Mouse (Mus musculus) adrenal gland, adult 2 months (tissue): ENCODE data around the gene Vmn1r167. TPM values are rescaled to one million over a fixed set of nuclear protein-coding genes. Genes with fewer than 3 reads are reported as not detected.
"Not testable (repeated sequence)": the region's sequence is repeated elsewhere in the genome, so short reads cannot be mapped to it uniquely, and the experiment has no call there.

Experiments used
- DNase-seq: peaks from one replicate; pipeline ENCODE4 v3.0.0; 2021
- long read RNA-seq: library from polyadenylated mRNA; stranded (forward); transcript quantifications from one replicate; pipeline ENCODE4 v2.0.0, GENCODE M21; 2021
- polyA plus RNA-seq: library from polyadenylated mRNA; depleted of rRNA; stranded (reverse); fragments of >200 nt; gene quantifications from 2 replicates; pipeline ENCODE4 v1.2.3, GENCODE M21; 2012; rRNA removed
- total RNA-seq, 2 experiments: library from RNA; stranded (reverse); gene quantifications; 2 replicates each; pipeline ENCODE4 v1.2.3; 2021

Vmn1r167 gene
- total RNA-seq: not detected
- not detected in 2 replicates for polyA plus RNA-seq
- long read RNA-seq: 0 reads

- DNase-seq: not testable (repeated sequence)
Measured at GRCm38 (mm10) chr7:23507106-23507505, at the start of gene Vmn1r167. Gene Vmn1r167 (minus strand): TSS chr7:23507206.

- DNase-seq: not testable (repeated sequence)
Measured at GRCm38 (mm10) chr7:23539432-23539831, 32.4 kb upstream of the Vmn1r167 start, which contains the start of gene Vmn1r168. Gene Vmn1r168 (plus strand): TSS chr7:23539732.

GRCm38 (mm10) chr7:23472886-23473285 lies 34.1 kb downstream of the Vmn1r167 start:
- not testable (repeated sequence) for DNase-seq

GRCm38 (mm10) chr7:23470832-23471231 lies 36.2 kb downstream of the Vmn1r167 start:
- not testable (repeated sequence) for DNase-seq

GRCm38 (mm10) chr7:23470201-23470600 lies 36.8 kb downstream of the Vmn1r167 start:
- DNase-seq: not testable (repeated sequence)

Other genes with a start within 250 kb of the Vmn1r167 start
- not detected for gene Gm6902, start 228.3 kb downstream of the Vmn1r167 start, total RNA-seq
- not detected in 2 replicates for gene Gm6902, start 228.3 kb downstream of the Vmn1r167 start, polyA plus RNA-seq
- not detected for gene Nlrp4e, start 206.0 kb downstream of the Vmn1r167 start, total RNA-seq
- gene Nlrp4e, start 206.0 kb downstream of the Vmn1r167 start, polyA plus RNA-seq: not detected in 2 replicates
- not detected for gene Nlrp5, start 121.3 kb downstream of the Vmn1r167 start, total RNA-seq
- not detected in 2 replicates for gene Nlrp5, start 121.3 kb downstream of the Vmn1r167 start, polyA plus RNA-seq
- gene Vmn1r168, start 32.5 kb upstream of the Vmn1r167 start, total RNA-seq: not detected
- not detected in 2 replicates for gene Vmn1r168, start 32.5 kb upstream of the Vmn1r167 start, polyA plus RNA-seq
- not detected for gene Vmn1r169, start 68.3 kb upstream of the Vmn1r167 start, total RNA-seq
- not detected in 2 replicates for gene Vmn1r169, start 68.3 kb upstream of the Vmn1r167 start, polyA plus RNA-seq
- gene Vmn1r170, start 99.0 kb upstream of the Vmn1r167 start, total RNA-seq: not detected
- gene Vmn1r170, start 99.0 kb upstream of the Vmn1r167 start, polyA plus RNA-seq: not detected in 2 replicates
- not detected for gene Vmn1r171, start 123.5 kb upstream of the Vmn1r167 start, total RNA-seq
- not detected in 2 replicates for gene Vmn1r171, start 123.5 kb upstream of the Vmn1r167 start, polyA plus RNA-seq
- gene Vmn1r172, start 151.1 kb upstream of the Vmn1r167 start, total RNA-seq: not detected
- gene Vmn1r172, start 151.1 kb upstream of the Vmn1r167 start, polyA plus RNA-seq: not detected in 2 replicates
- not detected for gene Vmn1r173, start 193.5 kb upstream of the Vmn1r167 start, total RNA-seq
- gene Vmn1r173, start 193.5 kb upstream of the Vmn1r167 start, polyA plus RNA-seq: not detected in 2 replicates
- not detected for gene Vmn1r174, start 245.1 kb upstream of the Vmn1r167 start, total RNA-seq
- gene Vmn1r174, start 245.1 kb upstream of the Vmn1r167 start, polyA plus RNA-seq: not detected in 2 replicates